Mouse (Mus musculus) R1 (cell line): ENCODE results near the gene Thegl.
A peak's percentile ranks its signal among the peaks of the same experiment; 100 is the strongest.

Experiments
- DNase-seq: peaks from one replicate; pipeline ENCODE4 v3.0.0-alpha.2; 2018; ENCODE audit warnings: low read depth, low spot score

Gene Thegl

GRCm38 (mm10) chr5:77052616-77053015 is 36.8 kb downstream of the Thegl start:
- DNase-seq, result no peak

- DNase-seq, result no peak
Observed at GRCm38 (mm10) chr5:77056881-77057440, 41.1 kb downstream of the Thegl start.

DNA sequence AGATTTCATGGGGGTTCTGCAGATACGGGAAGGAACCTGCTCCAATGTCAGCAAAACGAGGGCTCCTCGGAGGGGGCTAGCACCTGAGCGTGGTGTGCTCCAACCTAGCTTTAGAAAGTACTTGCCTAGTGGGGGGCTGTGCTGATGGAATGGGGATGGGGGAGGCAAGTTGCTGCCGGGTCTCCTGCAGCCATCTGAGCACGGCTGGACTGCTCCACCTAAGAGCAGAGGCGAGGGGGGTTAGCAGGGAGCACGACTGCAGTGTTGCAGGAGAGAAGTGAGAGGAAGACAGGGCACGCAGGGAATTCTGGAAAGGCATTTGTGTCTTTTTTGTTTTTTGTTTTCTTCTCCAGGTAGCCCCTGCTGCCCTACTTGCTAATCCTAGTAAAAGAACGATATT is 44.5 kb downstream of the Thegl start:
- DNase-seq, result no peak

DNA sequence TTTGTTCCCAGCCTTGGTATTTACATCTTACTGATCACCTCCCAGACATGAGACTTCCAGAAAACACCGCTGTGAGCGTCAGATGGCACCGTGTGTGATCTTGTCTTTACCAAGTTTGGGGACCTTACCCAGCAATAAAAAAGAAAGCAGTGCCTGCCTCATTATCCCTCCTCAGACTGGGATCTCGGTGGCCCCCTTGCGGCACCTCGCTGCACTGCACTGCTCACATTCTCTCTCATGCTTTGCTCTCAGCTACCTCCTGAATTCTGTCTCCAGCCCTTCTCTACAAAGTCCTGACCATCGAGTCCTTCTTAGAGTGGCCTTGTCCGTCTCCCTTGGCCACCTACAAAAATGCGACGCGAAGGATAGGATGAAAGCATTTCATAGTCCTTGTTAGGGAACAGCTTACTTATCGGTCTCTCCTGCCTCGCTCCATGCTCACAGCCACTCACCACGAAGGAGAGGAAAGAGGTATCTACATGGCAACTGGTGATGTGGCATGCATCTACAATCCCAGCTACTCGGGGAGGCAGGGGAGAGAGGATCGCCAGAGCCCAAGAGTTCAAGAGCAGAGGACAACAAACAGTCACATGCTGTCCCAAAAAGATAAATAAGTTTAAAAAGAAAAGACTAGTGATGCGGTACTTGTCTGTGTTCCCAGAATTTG is 45.7 kb downstream of the Thegl start:
- DNase-seq, result peak; percentile 63

DNA sequence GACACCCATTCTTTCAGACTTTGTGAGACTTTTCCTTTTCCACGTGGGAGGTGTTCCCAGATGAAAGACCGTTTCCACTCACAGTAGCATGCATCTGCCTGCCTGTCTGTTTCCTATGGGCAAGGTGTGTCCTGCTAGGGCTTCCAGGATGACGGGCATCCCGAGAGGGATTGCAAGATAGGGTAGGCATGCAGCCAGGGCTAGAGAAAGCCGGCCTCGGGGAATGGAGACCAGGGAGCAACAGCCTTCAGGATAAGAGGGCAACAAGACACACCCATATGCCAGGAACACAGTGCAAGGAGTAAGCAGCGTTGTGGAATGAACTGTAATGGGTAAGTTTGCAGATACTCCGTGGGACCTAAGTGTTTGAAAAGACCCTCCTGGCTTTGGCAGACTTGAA is 51.5 kb downstream of the Thegl start:
- DNase-seq, result no peak

GRCm38 (mm10) chr5:77070987-77071386 is 55.2 kb downstream of the Thegl start:
- DNase-seq, result no peak

DNA sequence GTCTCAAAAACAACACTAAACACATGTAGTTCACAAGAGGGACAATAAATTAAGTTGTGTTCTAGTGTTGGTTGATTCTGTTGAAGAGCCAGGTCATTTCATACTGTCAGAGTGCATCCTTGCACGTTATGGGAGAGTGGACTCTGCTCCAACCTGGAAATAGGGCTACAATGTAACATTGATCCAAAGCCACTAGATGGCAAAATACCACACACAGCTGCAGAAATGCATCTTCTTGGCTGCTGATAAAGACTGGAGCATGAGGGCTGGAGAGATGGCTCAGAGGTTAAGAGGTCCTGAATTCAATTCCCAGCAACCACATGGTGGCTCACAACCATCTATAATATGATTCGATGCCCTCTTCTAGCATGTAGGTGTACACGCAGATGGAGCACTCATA is 55.8 kb downstream of the Thegl start:
- DNase-seq, result no peak

DNA sequence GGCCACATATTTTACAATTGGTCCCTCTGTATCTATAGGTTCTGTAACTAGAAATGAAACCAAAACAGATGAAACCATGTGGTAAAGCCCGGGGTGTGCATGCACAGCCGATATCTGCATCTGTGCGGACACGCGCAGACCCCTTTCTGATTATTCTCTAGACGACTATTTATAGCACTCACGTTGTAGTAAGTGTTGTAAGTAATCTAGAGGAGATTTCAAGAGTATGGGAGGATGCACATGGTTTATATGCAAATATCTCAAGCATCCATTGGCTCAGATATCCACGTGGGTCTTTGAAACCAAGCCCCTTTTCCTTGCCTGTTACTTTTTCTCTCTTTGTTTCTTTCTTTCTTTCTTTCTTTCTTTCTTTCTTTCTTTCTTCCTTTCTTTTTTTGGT is 58.0 kb downstream of the Thegl start:
- no peak for DNase-seq

DNA sequence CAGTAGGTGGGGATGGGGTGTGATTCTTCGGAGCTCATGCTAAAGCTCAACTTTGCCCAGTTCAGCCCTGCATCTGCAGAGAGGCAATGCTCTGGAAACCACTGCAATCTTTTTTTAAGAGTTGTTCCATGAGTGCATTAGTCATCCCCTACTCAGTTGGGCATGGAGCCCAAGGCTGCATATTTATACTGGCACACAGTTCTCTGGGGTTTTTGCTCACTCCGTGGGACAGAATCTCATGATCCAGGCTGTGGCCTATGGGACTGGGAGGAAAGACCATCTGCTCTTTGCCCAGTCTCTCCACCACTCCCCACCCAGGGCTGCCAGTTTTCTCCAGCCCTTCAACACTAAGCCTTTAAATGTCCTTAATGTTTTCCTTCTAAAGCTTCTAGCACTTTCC is 59.1 kb downstream of the Thegl start:
- DNase-seq, result no peak

- no peak for DNase-seq
Observed at GRCm38 (mm10) chr5:77075951-77076350, 60.1 kb downstream of the Thegl start.

DNA sequence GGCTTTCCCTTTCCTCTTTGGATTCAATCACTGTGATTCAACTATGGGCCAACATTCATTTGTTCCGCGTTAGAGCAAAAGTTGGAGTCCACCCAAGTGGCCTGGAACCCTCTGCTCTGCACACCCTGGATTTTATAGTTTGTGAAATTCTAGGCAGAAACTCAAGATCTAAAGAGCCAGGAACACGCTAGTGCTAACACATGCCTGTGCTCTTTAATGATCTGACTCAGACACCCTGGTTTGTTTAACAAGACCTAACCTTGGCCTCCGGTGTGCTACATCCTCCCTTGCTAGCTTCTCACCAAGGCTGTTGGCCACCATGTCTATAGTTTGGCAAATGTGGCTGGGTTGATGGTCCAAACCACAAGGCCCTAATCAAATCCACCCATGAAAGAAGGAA is 64.9 kb downstream of the Thegl start:
- DNase-seq, result no peak

DNA sequence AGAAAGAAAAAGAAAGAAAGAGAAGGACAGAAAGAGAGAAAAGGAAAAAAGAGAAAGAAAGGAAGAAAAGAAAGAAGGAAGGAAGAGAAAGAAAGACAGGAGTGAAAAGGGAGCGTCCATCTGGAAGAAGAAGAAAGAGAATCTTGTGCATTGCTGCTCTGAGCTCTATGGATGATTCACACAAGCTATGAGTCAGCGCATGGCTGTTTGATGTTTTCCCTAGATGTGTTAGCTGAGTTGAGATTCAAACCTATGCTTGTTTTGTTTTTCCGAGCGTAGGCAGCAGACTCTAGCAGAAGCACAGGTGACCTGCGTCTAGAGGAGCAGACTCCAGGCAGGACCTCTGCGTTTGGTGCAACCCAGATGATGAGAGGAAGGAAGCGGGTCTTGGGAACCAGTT is 66.9 kb downstream of the Thegl start:
- DNase-seq, result no peak

GRCm38 (mm10) chr5:77084418-77084817 is 68.6 kb downstream of the Thegl start:
- DNase-seq, result no peak

DNA sequence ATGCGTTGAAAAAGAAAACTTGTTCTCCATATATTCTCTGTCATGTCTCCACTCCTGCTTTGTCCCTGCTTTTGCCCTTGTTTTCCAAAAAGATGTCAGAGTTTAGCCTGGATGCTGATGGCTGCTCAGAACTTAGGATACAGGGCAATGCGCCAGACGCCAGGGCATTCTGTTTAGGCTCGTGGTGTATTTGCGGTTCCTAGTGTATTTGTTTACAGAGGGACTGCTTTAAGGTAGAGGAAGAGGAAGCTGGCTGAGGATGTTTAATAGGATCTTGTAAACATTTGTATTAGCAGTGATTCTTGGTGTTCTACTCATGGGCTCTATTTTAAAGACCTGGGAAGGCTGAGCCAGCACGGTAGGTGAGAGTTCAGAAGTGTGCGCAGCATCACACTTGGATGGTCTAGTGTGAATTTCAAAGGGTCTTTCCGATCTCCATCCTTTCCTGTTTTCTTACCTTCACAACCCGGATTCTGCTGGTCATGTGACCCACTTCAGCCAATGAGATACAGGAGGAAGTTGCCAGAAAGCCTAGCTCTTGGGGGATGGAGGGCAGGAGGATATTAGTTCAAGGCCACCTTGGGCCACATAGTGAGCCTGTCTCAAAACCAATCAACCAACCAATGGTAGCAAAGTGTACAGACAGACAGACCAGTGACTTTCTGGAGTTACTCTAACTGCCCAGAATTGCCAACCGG is 70.1 kb downstream of the Thegl start:
- peak; percentile 72 for DNase-seq

DNA sequence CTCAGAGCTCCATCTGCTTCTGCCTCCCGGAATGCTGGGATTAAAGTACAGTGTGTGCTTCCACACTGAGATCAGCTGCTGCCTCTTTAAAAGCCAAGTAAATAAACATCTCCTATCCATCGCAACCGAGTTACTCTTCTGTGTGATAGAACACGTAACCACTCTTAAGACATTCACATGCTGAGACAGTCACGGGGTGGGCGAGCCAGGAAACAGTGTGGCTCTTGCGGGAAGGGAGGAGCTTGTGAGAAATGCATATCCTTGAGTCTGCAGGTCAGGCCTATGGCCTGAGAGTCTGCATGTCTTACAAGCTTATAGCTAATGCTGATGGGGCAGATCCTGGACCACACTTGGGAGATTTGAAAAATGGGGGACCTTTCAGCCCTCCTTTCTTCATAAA is 70.7 kb downstream of the Thegl start:
- peak; percentile 69 for DNase-seq

- no peak for DNase-seq
Observed at GRCm38 (mm10) chr5:77087122-77087521, 71.3 kb downstream of the Thegl start.

DNA sequence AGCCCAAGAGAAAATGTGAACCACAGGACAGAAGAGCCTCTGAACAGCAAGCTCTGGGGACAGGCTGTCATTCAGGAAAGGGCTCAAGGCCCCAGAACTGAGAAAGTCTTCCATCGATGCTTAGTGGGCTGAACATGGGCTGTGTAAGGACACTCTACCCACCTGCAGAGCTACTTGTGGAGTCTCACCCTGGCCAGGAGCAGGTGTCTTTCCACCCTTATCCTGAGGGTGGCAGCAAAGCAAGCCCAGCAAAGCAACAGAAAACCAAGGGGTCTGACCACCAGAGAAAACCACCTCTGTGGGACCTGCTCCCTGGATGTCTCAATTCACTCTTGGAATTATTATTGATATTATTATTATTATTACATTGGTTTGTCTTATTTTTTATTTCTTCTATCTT is 73.5 kb downstream of the Thegl start:
- peak; percentile 71 for DNase-seq

GRCm38 (mm10) chr5:77089901-77090300 is 74.1 kb downstream of the Thegl start:
- DNase-seq, result no peak

DNA sequence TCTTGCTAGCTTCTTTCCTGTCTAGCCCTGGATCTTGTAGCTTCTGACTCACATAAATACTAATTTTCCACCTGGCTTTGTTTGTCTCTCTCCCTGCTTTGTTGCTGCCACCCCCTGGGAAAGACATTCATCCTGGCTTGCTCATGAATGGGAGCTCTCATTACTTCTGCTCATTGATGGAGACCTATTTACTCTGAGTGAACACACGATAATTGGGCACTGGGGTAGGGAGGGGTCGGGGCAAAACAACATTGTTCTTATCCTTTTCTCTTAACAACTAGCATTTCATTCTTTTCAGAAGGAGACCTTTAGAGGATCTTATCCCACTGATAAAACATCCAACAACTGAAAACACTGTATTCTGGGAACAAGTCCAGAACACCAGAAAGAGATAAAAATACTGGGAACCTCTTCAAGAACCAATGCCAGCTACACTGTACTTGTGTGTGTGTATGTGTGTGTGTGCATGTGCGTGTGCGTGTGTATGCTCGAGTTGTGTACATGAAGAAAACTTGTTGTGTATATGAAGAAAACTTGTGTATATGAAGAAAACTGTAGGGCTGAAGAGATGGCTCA is 74.8 kb downstream of the Thegl start:
- DNase-seq, result no peak

DNA sequence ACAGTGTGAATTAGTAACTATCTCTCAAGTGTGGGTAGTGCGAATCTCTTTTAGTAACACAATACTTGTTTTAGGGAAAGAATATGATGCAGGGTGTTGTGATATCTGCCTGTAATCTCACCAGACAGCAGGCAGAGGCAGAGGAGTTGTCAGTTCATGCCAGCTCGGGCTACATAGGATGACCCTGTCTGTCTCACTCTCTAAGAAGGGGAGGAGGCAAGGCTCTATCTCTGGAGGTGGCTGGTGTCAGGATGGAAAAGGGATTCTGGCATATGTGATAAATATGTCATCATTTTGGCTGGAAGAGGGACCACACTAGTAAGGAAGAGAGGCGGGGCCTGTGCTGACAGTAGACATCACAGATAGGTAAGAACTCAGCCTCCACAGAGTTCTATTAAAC is 76.1 kb downstream of the Thegl start:
- no peak for DNase-seq

- DNase-seq, result peak; percentile 58
Observed at GRCm38 (mm10) chr5:77092531-77092930, 76.7 kb downstream of the Thegl start.

DNA sequence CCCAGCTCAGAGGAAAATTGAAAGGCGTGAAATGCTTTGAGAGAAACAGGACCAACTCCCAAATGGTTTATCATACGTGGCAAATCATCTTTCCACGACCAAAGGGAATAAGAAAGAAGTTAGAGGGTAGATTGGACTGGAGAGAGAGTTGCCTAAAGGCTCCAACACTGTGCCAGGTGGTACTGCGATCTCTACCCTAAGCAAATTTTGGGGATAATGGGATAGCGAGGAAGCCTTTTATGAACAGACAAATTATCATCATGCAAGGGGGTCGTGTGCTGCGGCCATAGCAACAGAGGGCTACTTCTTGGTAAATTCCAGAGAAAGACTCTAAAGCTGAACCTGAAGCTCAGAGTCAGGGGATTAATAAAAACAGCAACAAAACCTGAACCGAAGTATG is 78.1 kb downstream of the Thegl start:
- no peak for DNase-seq
